In the genomic region with DNA sequence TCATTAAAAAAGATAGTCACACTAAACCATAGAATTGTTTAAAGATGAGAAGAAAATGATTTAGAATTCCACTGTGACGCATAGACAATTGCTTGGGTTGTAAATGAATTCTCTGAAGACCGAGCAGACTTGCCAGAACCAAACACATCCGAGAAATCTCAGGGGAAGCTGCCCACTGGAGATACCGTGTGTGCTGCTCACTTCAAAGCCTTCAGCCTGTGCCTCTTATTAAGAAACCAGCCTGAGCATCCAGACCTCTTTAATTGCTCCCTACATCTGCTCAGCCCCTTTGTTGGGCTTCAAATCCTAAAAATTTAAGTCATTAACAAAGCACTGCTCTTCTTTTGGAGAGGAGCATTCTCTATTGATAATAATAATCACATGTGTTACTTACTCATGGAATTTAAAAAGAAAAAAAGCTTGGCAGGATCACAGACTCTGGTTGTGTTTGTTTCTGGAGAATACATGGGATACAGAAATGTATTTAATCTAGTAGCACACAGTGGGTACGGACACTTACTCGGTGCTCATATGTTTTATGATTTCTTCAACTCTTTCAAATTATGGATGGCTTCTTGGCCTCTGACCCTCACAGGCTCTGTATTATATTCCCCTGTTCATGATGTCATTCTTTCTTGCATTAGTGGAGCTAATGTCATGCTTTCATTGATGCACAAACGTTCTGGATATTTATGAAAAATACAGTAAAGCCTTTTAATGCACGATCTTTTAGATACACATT, we compare ENCODE assay signal across 12 mouse cellular contexts.
"Had no signal": no experiment of that assay in that cellular context is flagged by ENCODE, and none has a peak within 500 bp of the region (broad histone marks: within the 10 kb centered on the region; RNA-seq: fewer than 3 reads in every experiment).

No protein-coding gene starts in this region.

- H3K9me3 ChIP-seq: limb, embryonic 12.5 days; neural tube, embryonic 13.5 days had no signal

- H3K36me3 ChIP-seq: limb, embryonic 12.5 days; neural tube, embryonic 13.5 days had no signal

- H3K27ac ChIP-seq: limb, embryonic 12.5 days; liver, embryonic 14.5 days; neural tube, embryonic 13.5 days had no signal

- H3K4me3 ChIP-seq: limb, embryonic 12.5 days; neural tube, embryonic 13.5 days had no signal

- H3K4me2 ChIP-seq: limb, embryonic 12.5 days; neural tube, embryonic 13.5 days had no signal

- H3K9ac ChIP-seq: limb, embryonic 12.5 days; liver, embryonic 14.5 days; neural tube, embryonic 13.5 days had no signal

- H3K4me1 ChIP-seq: limb, embryonic 12.5 days; neural tube, embryonic 13.5 days had no signal

- H3K27me3 ChIP-seq: limb, embryonic 12.5 days; neural tube, embryonic 13.5 days had no signal

- DNase-seq: kidney, adult 8-10 months; kidney, postnatal 25 days; liver; lung, adult 18-20 months; retina, postnatal 1 day; right cerebral cortex, postnatal 4 days; spleen, adult 18-20 months; thymus, adult 18-20 months; thymus, postnatal 14 days had no signal
